Mouse (Mus musculus) liver, postnatal 0 days (tissue): ENCODE data around the gene Pdcd2. TPM values are rescaled to one million over a fixed set of nuclear protein-coding genes. Genes with fewer than 3 reads are reported as not detected.

ENCODE experiments used
- ATAC-seq: fragments of 200-750 bp; cut with Nextera tagmentation; 2 replicates; pipeline ENCODE4 v1.8.0; 2017; ENCODE audit warnings: mild to moderate bottlenecking, moderate library complexity
- DNase-seq: peaks from one replicate; pipeline ENCODE4 v3.0.0-alpha.2; 2016
- H3K27ac ChIP-seq: fragments of 300-500 bp; sonication (generic); 2 replicates; pipeline ENCODE4 v1.5.1; 2014; ENCODE audit warnings: antibody characterized with exemption, moderate library complexity, mild to moderate bottlenecking, low read depth
- H3K27me3 ChIP-seq: fragments of 300-500 bp; sonication (generic); 2 replicates; pipeline ENCODE4 v1.6.1; 2014; ENCODE audit warnings: low read length, control low read depth, mixed read lengths; ENCODE audit not compliant: insufficient read depth
- H3K36me3 ChIP-seq: fragments of 300-500 bp; sonication (generic); replicated peaks from 2 replicates; pipeline ENCODE4 v1.6.1; 2014; ENCODE audit warnings: mild to moderate bottlenecking, control low read depth, low read length, moderate library complexity, mixed read lengths; ENCODE audit not compliant: insufficient read depth
- H3K4me1 ChIP-seq: fragments of 300-500 bp; sonication (generic); 2 replicates; pipeline ENCODE4 v1.6.1; 2014; ENCODE audit warnings: antibody characterized with exemption, mild to moderate bottlenecking, control low read depth; ENCODE audit not compliant: insufficient read depth
- H3K4me2 ChIP-seq: fragments of 300-500 bp; sonication (generic); 2 replicates; pipeline ENCODE4 v1.6.1; 2014; ENCODE audit warnings: low read depth, mild to moderate bottlenecking, low read length, moderate library complexity, mixed read lengths
- H3K4me3 ChIP-seq: fragments of 300-500 bp; sonication (generic); 2 replicates; pipeline ENCODE4 v1.5.1; 2014; ENCODE audit warnings: low read depth, low read length
- H3K9ac ChIP-seq: fragments of 300-500 bp; sonication (generic); replicated peaks from 2 replicates; pipeline ENCODE4 v1.6.1; 2014; ENCODE audit warnings: mild to moderate bottlenecking, moderate library complexity
- H3K9me3 ChIP-seq: fragments of 300-500 bp; sonication (generic); 2 replicates; pipeline ENCODE4 v1.6.1; 2016; ENCODE audit warnings: mild to moderate bottlenecking, control low read depth, low read length, mixed read lengths
- CTCF ChIP-seq: sonication (generic); IDR thresholded peaks from 2 replicates; pipeline ENCODE4 v1.5.1; 2016; ENCODE audit warnings: antibody characterized with exemption, low read depth
- EP300 ChIP-seq: IDR thresholded peaks from 2 replicates; pipeline ENCODE4 v1.6.1; 2016; ENCODE audit warnings: antibody characterized with exemption, low read depth, mild to moderate bottlenecking
- WGBS: fragments of 180-500 bp; shearing (Covaris S2); extraction: QIAGEN DNeasy Blood & Tissue Kit; methylation state at CpG from one replicate; pipeline ENCODE4 v1.1.7; 2014; ENCODE audit not compliant: insufficient replicate concordance; 5-methylcytosine and 5-hydroxymethylcytosine counted together
- polyA plus RNA-seq: library from polyadenylated mRNA; unstranded; fragments of >200 nt; fragmentation: Nextera tagmentation; extraction: Ambion mirVana; gene quantifications from 2 replicates; pipeline ENCODE4 v1.2.1, GENCODE M21; 2015

Pdcd2 gene
- polyA plus RNA-seq, 1 experiment from 2014 or later, result 25.4 TPM

DNA sequence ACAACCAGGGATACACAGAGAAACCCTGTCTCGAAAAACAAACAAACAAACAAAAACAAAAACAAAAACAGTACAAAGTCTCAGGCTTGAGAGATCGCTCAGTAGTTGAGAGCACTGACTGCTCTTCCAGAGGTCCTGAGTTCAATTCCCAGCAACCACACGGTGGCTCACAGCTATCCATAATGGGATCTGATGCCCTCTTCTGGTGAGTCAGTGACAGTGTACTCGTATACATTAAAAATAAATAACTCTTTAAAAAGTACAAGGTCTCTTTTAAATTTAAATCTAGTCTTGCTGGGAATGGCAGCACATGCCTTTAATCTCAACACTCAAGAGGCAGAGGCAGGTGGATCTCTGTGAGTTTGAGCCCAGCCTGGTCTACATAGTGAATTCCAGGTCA, 54.4 kb downstream of the Pdcd2 start:
- H3K4me3 ChIP-seq, result no peak overlapping the region
- WGBS, result 78% methylated on average over 4 of the region's 4 CpGs
- H3K27me3 ChIP-seq, result no peaks in the 10 kb centered on the region
- no peak overlapping the region for H3K27ac ChIP-seq
- H3K4me1 ChIP-seq, result no peaks in the 10 kb centered on the region
- no peaks in the 10 kb centered on the region for H3K9me3 ChIP-seq
- DNase-seq (no peak), ATAC-seq (no peak)
- H3K4me2 ChIP-seq, result no peak overlapping the region
- peak; percentile 35 for TF ChIP-seq CTCF
- TF ChIP-seq EP300, result no peak
- no peak overlapping the region for H3K9ac ChIP-seq
- H3K36me3 ChIP-seq, result peaks cover 68% of the 10 kb centered on the region

Other genes with a start within 250 kb of the Pdcd2 start
- 1.9 and 2.6 TPM in 2 replicates for gene Dll1, start 150.4 kb downstream of the Pdcd2 start, polyA plus RNA-seq
- gene Fam120b, start 131.1 kb downstream of the Pdcd2 start, polyA plus RNA-seq, result 5.0 and 5.2 TPM in 2 replicates
- 133 and 134 TPM in 2 replicates for gene Psmb1, start 27.6 kb downstream of the Pdcd2 start, polyA plus RNA-seq
- 12.2 and 12.3 TPM in 2 replicates for gene Tbp, start 27.4 kb downstream of the Pdcd2 start, polyA plus RNA-seq
- gene Prdm9, start 37.1 kb upstream of the Pdcd2 start, polyA plus RNA-seq, result 1.2 and 1.4 TPM in 2 replicates
- gene Chd1, start 177.7 kb upstream of the Pdcd2 start, polyA plus RNA-seq, result 10.7 and 12.5 TPM in 2 replicates